Mouse (Mus musculus) forebrain, embryonic 16.5 days (tissue): ENCODE data around the gene Cd6. TPM values are rescaled to one million over a fixed set of nuclear protein-coding genes. Genes with fewer than 3 reads are reported as not detected.

Experiments used
- ATAC-seq: fragments of 200-750 bp; cut with Nextera tagmentation; 2 replicates; pipeline ENCODE4 v1.8.0; 2017; ENCODE audit warnings: mild to moderate bottlenecking, moderate library complexity
- H3K27ac ChIP-seq: fragments of 300-500 bp; sonication (generic); 2 replicates; pipeline ENCODE4 v1.5.1; 2014; ENCODE audit warnings: low read length, control low read depth
- H3K27me3 ChIP-seq: fragments of 300-500 bp; sonication (generic); replicated peaks from 2 replicates; pipeline ENCODE4 v1.6.1; 2014; ENCODE audit warnings: low read length; ENCODE audit not compliant: control insufficient read depth, insufficient read depth
- H3K36me3 ChIP-seq: fragments of 300-500 bp; sonication (generic); 2 replicates; pipeline ENCODE4 v1.6.1; 2014; ENCODE audit not compliant: control insufficient read depth, insufficient read depth
- H3K4me1 ChIP-seq: fragments of 300-500 bp; sonication (generic); replicated peaks from 2 replicates; pipeline ENCODE4 v1.6.1; 2014; ENCODE audit warnings: low read length; ENCODE audit not compliant: control insufficient read depth, insufficient read depth
- H3K4me2 ChIP-seq: fragments of 300-500 bp; sonication (generic); 2 replicates; pipeline ENCODE4 v1.6.1; 2014; ENCODE audit warnings: mild to moderate bottlenecking, low read length, control low read depth
- H3K4me3 ChIP-seq: fragments of 300-500 bp; sonication (generic); replicated peaks from 2 replicates; pipeline ENCODE4 v1.5.1; 2014; ENCODE audit warnings: mild to moderate bottlenecking, low read length, control low read depth
- H3K9ac ChIP-seq: fragments of 300-500 bp; sonication (generic); replicated peaks from 2 replicates; pipeline ENCODE4 v1.6.1; 2014; ENCODE audit warnings: low read depth, low read length, control low read depth
- H3K9me3 ChIP-seq: fragments of 300-500 bp; sonication (generic); 2 replicates; pipeline ENCODE4 v1.6.1; 2016; ENCODE audit warnings: low read length; ENCODE audit not compliant: control insufficient read depth
- WGBS: fragments of 180-500 bp; shearing (Covaris S2); extraction: QIAGEN DNeasy Blood & Tissue Kit; methylation state at CpG from one replicate; pipeline ENCODE4 v1.1.7; 2014; 5-methylcytosine and 5-hydroxymethylcytosine counted together
- polyA plus RNA-seq: library from polyadenylated mRNA; unstranded; fragments of >200 nt; fragmentation: Nextera tagmentation; extraction: Ambion mirVana; gene quantifications from 2 replicates; pipeline ENCODE4 v1.2.1, GENCODE M21; 2015

Gene Cd6
- polyA plus RNA-seq, 1 experiment from 2014 or later, result not detected

- no peaks in the 10 kb centered on the region for H3K4me1 ChIP-seq
- no peaks in the 10 kb centered on the region for H3K36me3 ChIP-seq
- no peak overlapping the region for H3K9ac ChIP-seq
- no peak overlapping the region for H3K4me3 ChIP-seq
- ATAC-seq, result no peak
- H3K9me3 ChIP-seq, result no peaks in the 10 kb centered on the region
- no peak overlapping the region for H3K4me2 ChIP-seq
- H3K27ac ChIP-seq, result no peak overlapping the region
- H3K27me3 ChIP-seq, result no peaks in the 10 kb centered on the region
- 76% methylated on average over 16 of the region's 16 CpGs for WGBS
These were observed 12.1 kb upstream of the Cd6 start for GRCm38 (mm10) chr19:10841721-10842626.

DNA sequence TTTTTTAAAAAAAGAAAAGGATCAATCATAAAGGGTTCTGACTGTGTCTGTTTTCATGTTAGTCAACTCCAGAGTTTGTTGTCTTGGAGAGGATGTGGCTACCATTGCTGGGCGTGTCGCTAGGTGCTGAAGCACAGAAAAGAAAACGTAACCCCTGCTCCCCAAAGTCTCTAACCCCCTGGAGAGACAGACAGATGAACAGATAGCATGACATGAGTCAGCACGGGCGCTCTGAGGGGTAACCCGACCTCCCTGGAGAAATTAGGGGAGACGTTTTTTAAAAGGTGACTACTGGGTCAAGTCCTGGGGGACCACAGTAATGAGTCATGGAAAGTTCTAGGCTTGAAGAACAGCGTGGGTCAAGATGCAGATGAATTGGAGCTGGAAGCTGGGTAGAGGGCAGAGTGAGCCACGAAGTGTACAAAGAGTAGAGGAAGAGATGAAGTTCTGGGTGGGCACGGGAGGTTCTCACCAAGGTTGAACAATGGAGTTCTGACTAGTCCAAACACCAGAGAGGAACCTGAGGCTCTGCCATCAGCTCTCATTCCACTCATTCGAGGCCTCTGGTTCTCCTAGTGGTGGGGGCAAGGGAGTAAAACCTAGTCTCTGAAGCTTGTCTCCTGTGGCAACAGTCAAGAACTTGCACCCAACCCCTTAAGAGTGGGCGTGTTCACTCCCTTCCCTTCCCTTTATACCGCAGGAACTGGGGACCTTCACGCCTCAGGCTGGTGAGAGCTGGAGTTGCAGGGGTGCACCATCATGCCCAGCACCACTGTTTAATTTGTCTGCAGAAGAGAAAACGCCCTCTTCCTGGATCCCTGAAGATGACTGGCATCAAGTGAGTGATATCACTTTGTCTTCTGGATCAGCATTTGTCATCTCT, 9.4 kb upstream of the Cd6 start, which contains the start of gene Slc15a3:
Gene Slc15a3 (plus strand): TSS at position 718 of the 883 bp plus-strand sequence.
- no peak within 1 kb of the TSS for H3K9ac ChIP-seq
- H3K27ac ChIP-seq, result no peak within 1 kb of the TSS
- H3K4me2 ChIP-seq, result no peak within 1 kb of the TSS
- H3K4me1 ChIP-seq, result no peaks in the 10 kb centered on the region
- H3K27me3 ChIP-seq, result no peaks in the 10 kb centered on the region
- 84% methylated on average over 15 of the region's 15 CpGs for WGBS
- no peak within 1 kb of the TSS for H3K4me3 ChIP-seq
- no peak for ATAC-seq
- H3K9me3 ChIP-seq, result no peaks in the 10 kb centered on the region
- H3K36me3 ChIP-seq, result no peaks in the 10 kb centered on the region

DNA sequence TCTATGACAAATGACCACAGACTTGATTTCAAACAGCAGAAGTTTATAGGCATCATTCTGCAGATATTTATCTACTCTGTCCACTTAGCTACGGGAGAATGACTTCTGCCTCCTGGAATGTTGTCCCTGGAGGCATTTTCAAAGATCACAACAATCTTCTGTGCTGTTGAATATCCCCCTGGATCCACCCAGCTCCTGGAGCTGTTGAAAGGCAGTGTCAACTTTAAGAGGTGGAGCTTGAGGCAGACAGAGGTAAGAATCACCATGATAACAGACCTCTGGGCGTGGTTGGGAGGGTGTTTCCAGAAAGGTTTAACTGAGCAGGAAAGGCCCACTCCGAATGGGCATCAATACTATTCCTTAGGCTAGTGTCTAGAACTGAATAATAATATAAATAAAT, 5.8 kb upstream of the Cd6 start:
- no peaks in the 10 kb centered on the region for H3K9me3 ChIP-seq
- H3K4me1 ChIP-seq, result no peaks in the 10 kb centered on the region
- no peak overlapping the region for H3K9ac ChIP-seq
- 65% methylated on average over 3 of the region's 3 CpGs for WGBS
- no peak for ATAC-seq
- H3K27ac ChIP-seq, result no peak overlapping the region
- no peaks in the 10 kb centered on the region for H3K27me3 ChIP-seq
- no peaks in the 10 kb centered on the region for H3K36me3 ChIP-seq
- H3K4me2 ChIP-seq, result no peak overlapping the region
- no peak overlapping the region for H3K4me3 ChIP-seq

DNA sequence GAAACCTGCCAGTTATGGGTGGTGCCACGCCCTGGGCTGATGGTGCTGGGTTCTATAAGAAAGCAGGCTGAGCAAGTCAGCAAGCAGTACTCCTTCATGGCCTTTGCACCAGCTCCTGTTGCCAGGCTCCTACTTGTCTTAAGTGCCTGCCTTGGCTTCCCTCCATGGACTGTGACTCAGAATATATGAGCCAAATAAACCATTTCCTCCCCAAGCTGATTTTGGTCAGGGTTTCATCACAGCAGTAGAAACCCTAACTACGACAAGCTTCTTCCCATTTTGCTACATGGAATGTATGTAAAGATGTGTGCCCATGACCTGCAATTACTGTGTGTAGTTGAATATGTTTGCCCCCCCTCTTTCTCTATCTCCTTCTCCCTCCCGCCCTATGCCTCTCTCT, 3.8 kb upstream of the Cd6 start:
- no peaks in the 10 kb centered on the region for H3K36me3 ChIP-seq
- no peak overlapping the region for H3K9ac ChIP-seq
- no peaks in the 10 kb centered on the region for H3K27me3 ChIP-seq
- no peak for ATAC-seq
- no peak overlapping the region for H3K4me3 ChIP-seq
- no peaks in the 10 kb centered on the region for H3K9me3 ChIP-seq
- no peak overlapping the region for H3K27ac ChIP-seq
- no peaks in the 10 kb centered on the region for H3K4me1 ChIP-seq
- WGBS, result 71% methylated on average over 3 of the region's 3 CpGs
- no peak overlapping the region for H3K4me2 ChIP-seq

DNA sequence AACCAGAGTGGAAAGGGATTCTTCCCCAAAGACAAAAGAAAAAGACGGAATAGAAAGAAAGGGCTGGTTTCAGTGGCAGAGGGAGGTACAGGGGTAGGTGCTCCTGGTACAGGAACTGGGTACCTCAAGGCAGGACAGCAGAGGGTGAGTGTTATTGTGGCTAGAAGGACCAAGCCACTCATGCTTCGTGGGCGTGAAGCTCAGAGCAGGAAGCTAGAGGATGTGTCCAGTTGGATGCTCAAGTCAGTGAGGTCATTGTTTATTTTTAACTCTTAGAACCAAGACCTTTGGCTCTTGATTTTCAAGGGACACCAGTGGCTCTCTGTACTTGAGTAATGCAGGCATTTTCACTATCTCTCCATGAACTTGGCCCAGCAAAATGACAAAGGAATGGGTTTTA, 2.2 kb upstream of the Cd6 start:
- Histone ChIP-seq H3K9ac (no peak overlapping the region), H3K27me3 (no peaks in the 10 kb centered on the region), H3K36me3 (no peaks in the 10 kb centered on the region), H3K9me3 (no peaks in the 10 kb centered on the region), H3K27ac (no peak overlapping the region), H3K4me3 (no peak overlapping the region), H3K4me2 (no peak overlapping the region), H3K4me1 (no peaks in the 10 kb centered on the region)
- WGBS, result 86% methylated on average over 3 of the region's 3 CpGs
- ATAC-seq, result no peak

DNA sequence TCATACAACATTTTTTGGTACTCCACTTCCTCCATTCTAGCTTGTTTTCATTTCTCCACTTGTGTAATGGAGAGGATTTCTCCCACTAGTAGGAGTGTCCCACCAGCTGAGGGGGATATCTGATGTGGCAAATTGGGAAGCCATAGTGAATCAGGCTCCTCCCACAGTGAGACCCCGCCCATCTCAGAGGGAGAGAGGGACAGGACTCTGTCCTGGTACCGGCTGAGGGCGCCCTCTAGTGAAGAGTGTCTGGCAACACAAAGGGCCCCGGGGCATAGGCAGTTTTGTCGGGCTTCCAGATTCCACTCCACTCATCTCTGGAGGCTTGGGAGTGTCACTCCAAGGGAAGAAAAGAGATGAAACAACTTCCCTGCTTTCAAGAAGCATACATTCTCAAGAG, 1.6 kb upstream of the Cd6 start:
- Histone ChIP-seq H3K4me1 (no peaks in the 10 kb centered on the region), H3K9me3 (no peaks in the 10 kb centered on the region), H3K4me2 (no peak overlapping the region), H3K27ac (no peak overlapping the region), H3K4me3 (no peak overlapping the region), H3K27me3 (no peaks in the 10 kb centered on the region), H3K36me3 (no peaks in the 10 kb centered on the region), H3K9ac (no peak overlapping the region)
- 5% methylated on average over 5 of the region's 5 CpGs for WGBS
- no peak for ATAC-seq

DNA sequence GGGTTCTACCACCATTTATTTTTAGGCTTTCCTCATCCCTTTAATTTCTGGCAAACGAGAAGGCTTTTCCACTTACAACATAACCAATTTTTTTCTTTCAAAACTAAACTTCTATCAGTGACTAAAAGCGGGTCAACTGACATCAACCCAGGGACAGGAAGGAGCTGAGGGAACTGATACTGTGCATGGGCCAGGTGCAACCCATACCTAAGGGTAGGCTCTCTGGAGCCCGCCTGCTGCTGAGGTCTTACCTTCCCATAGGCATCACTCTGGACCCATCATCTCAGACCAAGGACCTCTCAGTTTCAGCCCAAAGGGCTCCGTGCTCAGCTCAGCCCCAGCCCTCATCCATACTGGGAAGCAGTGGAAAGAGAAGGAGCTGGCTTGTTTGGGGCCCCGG, 1.5 kb downstream of the Cd6 start:
- H3K4me2 ChIP-seq, result no peak overlapping the region
- H3K27me3 ChIP-seq, result no peaks in the 10 kb centered on the region
- no peaks in the 10 kb centered on the region for H3K4me1 ChIP-seq
- H3K9ac ChIP-seq, result no peak overlapping the region
- no peak for ATAC-seq
- no peaks in the 10 kb centered on the region for H3K9me3 ChIP-seq
- no peak overlapping the region for H3K27ac ChIP-seq
- 88% methylated on average over 5 of the region's 5 CpGs for WGBS
- no peaks in the 10 kb centered on the region for H3K36me3 ChIP-seq
- H3K4me3 ChIP-seq, result no peak overlapping the region

- Histone ChIP-seq H3K4me1 (no peaks in the 10 kb centered on the region), H3K9me3 (no peaks in the 10 kb centered on the region), H3K36me3 (no peaks in the 10 kb centered on the region), H3K27ac (no peak overlapping the region), H3K9ac (no peak overlapping the region), H3K4me3 (no peak overlapping the region), H3K27me3 (no peaks in the 10 kb centered on the region), H3K4me2 (no peak overlapping the region)
- ATAC-seq, result no peak
- 92% methylated on average over 7 of the region's 7 CpGs for WGBS
These were observed 5.8 kb downstream of the Cd6 start for GRCm38 (mm10) chr19:10824061-10824460.

DNA sequence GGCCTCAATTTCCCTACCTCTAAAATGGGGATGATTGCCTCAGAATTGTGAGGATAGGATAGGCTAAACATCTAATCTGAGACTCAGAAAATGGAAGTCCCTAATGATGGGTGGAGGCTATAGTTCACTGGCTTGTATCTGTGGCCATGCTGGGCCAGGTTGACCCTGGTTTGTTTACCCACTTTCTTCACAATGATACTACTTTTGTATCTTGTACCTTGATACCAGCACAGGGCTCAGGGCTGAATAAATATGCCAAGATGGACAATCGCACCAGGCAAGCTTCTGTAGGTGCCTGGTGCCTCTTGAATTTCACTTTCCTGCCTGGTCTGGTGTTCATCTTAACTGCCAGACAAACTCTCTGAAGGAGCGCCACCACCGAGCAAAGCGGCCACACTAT, 7.3 kb downstream of the Cd6 start:
- H3K4me3 ChIP-seq, result no peak overlapping the region
- no peak overlapping the region for H3K27ac ChIP-seq
- WGBS, result 94% methylated on average over 4 of the region's 4 CpGs
- H3K36me3 ChIP-seq, result no peaks in the 10 kb centered on the region
- no peak overlapping the region for H3K9ac ChIP-seq
- ATAC-seq, result no peak
- no peaks in the 10 kb centered on the region for H3K27me3 ChIP-seq
- H3K4me2 ChIP-seq, result no peak overlapping the region
- no peaks in the 10 kb centered on the region for H3K9me3 ChIP-seq
- H3K4me1 ChIP-seq, result no peaks in the 10 kb centered on the region
